Mouse (Mus musculus) cerebellum, adult 9-11 months (tissue): ENCODE data around the gene Foxi3.

Source experiments
- DNase-seq: peaks from one replicate; pipeline ENCODE4 v3.0.0; 2022

Foxi3 gene

GRCm38 (mm10) chr6:70996123-70996723 is 39.9 kb downstream of the Foxi3 start:
- DNase-seq: no peak

- no peak for DNase-seq
Observed at GRCm38 (mm10) chr6:71002656-71003055, 46.3 kb downstream of the Foxi3 start.

- no peak for DNase-seq
Observed at GRCm38 (mm10) chr6:71004161-71004560, 47.8 kb downstream of the Foxi3 start.
